Mouse (Mus musculus) c-Kit-positive CD71-positive TER-119-negative erythroid progenitor cells, embryonic 14.5 days (primary cell): ENCODE measurements around the gene Nfat5.

Experiments
- DNase-seq: peaks from one replicate; pipeline ENCODE4 v3.0.0-alpha.2; 2013; ENCODE audit warnings: low read depth

Gene Nfat5

GRCm38 (mm10) chr8:107397665-107398064 is 104.4 kb downstream of the Nfat5 start:
- DNase-seq: no peak

- DNase-seq: no peak
Observed at GRCm38 (mm10) chr8:107399495-107399894, 106.2 kb downstream of the Nfat5 start.

- DNase-seq: no peak
Observed at GRCm38 (mm10) chr8:107401866-107402265, 108.6 kb downstream of the Nfat5 start.

- DNase-seq: peak; percentile 84
Observed at GRCm38 (mm10) chr8:107403038-107403781, 109.9 kb downstream of the Nfat5 start, which contains the start of gene Nqo1. Gene Nqo1, minus strand, starts transcription at chr8:107403206.

GRCm38 (mm10) chr8:107404057-107404456 is 110.8 kb downstream of the Nfat5 start:
- no peak for DNase-seq

- DNase-seq: no peak
Observed at GRCm38 (mm10) chr8:107405935-107406334, 112.7 kb downstream of the Nfat5 start.

GRCm38 (mm10) chr8:107411391-107411790 is 118.1 kb downstream of the Nfat5 start:
- peak; percentile 24 for DNase-seq

GRCm38 (mm10) chr8:107412552-107412951 is 119.3 kb downstream of the Nfat5 start:
- DNase-seq: no peak

GRCm38 (mm10) chr8:107413881-107414280 is 120.6 kb downstream of the Nfat5 start:
- no peak for DNase-seq

- DNase-seq: no peak
Observed at GRCm38 (mm10) chr8:107417001-107417400, 123.7 kb downstream of the Nfat5 start.

- no peak for DNase-seq
Observed at GRCm38 (mm10) chr8:107424176-107424575, 130.9 kb downstream of the Nfat5 start.

- DNase-seq: peak; percentile 96
Observed at GRCm38 (mm10) chr8:107424597-107425229, 131.4 kb downstream of the Nfat5 start, which contains the start of gene Nob1. Gene Nob1, minus strand, starts transcription at chr8:107425051.

- DNase-seq: no peak
Observed at GRCm38 (mm10) chr8:107425230-107425597, 131.9 kb downstream of the Nfat5 start.
